Mouse (Mus musculus): Measurements from ENCODE around the gene Selp.
A peak's percentile ranks its signal among the peaks of the same experiment; 100 is the strongest.

Selp gene

DNA sequence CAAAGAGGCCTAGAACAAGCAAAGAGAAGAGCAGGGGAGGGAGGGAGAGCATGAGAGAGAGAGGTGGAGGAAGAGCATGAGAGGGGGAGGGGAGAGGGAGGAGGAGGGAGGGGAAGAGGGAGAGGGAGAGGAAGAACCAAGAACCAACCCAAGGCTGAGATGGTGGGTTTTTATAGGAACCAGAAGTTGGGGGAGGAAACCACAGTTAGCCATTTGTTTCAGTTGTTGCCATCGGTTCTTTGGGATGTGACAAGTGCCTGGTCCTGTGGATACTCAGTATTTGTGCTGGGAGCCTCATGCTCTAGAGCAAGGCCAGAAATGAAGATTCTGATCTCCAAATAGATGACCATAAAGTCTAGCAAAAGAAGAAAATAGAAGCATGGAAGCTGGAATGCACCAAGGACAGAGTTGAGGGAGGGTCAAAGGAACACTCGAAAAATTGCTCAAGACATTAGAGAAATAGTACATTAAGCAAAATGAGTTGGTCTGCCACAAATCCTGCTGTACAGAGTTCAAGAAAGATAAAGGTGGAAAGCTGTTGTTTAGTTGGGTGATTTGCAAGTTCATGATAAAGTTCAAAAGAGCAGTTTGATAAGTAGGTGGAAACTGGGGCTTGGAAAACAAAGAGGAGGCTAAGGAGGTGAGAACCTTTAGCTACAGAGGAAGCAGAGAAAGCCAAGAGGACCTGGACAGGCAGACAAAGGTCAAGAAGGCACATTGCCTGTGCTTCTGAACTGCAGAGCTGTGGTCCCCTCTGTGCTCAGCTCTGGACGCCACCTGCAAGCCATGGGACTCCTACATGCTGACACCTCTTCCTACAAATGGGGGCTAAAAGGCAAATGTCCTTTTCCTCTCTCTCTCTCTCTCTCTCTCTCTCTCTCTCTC lies 5.1 kb downstream of the Selp start:
- no peak for DNase-seq

DNA sequence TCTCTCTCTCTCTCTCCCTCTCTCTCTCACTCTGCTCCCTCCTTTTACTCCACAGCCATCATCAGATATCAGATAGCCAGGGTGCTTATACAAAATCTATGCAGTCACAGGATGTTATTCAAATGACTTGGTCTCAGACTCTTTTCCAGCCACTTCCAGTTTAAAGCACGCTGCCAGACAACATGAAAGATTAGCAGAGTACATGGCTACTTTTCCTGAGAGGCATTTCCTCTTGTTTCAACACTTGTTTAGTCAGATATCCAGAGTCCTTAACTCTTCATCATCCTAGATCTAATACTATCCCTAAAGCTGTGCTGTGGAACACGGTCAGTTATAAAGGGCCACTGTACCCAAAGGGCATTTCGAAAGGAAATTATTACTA lies 5.7 kb downstream of the Selp start:
- no peak for DNase-seq

DNA sequence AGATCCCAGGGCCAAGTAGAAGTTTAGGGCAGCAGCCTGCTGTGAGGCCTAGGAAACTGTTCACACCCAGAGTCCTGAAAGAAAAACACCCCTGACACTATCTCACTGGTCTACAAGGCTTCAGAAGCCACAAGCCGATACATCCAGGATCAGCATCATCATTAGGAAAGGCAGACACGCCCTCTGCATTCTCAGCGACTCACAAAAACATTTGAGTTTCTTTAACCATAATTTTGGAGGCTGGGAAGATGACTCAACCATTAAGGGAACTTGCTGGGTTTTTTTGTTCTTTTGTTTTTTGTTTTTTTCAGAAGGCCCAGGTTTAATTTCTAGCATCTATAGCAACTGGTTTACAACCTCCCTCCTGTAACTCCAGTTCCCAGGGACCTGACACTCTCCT lies 8.8 kb downstream of the Selp start:
- DNase-seq, result no peak

DNA sequence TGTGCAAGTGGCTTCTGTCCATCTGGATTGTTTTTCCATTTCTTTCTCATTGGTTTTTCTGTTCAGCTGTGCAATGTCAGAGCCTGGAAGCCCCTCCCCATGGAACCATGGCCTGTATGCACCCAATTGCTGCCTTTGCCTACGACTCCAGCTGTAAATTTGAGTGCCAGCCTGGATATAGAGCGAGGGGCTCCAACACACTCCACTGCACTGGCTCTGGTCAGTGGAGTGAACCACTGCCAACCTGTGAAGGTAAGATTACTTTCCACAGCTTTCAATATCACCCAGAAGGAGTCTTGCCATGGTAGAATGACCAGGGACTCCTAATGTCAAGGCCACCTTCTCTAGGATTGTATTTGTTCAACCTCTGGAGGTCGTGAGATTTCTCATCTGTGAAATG lies 14.9 kb downstream of the Selp start:
- no peak for DNase-seq

DNA sequence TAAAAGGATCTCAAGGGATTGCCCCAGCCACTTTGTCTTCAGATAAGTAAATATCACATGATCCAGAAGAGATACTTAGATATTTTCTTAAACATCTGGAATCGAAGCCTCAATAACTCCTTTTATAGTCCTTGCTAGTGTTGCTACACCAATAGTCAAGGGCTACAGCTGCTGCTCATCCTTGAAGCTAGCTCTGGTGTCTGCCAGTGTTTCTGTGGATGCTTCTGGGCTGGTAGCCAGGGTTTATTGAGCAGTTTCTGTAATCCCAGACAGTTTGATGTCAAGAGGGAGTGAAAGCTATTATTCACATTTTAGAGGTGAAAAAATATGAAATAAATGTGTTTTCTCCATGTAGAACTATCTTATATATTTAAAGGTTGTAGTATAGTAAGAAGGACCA lies 17.5 kb downstream of the Selp start:
- no peak for DNase-seq

DNA sequence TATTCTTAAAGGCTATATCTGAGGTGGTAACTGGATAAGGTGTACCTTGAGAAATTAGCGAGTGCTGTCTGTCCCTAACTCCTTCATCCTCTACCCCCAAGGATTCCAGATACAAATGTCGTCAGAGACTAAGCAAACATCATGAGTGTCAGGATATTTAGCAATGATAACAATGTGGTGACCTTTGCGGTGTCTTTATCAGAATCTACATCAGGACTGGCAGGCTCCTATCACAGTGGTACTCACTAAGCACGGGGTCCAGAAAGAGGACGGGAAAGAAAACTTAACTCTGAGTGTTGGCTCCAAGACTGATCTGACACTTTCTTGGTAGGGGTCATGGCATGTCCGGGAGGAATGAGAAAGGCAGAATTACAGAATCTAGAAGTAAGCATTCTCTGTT lies 19.0 kb downstream of the Selp start:
- no peak for DNase-seq

DNA sequence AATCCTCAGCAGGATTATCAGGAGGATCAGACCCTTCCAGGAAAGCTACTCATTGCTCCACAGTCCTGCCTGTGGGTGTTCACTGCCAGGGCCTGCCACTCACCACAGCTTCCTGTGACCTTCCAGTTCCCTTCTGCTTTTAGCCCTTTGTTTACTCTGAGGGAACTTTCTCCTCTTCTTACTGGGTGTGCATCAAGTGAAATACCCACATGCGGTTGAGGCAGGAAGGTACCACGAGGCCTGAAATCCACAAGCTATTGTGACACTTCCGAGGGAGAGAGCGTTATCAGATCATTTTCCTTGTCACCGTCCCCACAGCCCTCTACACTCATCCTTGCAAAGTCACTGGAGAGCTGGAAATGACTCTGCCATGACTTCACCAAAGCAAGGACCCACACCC lies 20.3 kb downstream of the Selp start:
- DNase-seq, result no peak

DNA sequence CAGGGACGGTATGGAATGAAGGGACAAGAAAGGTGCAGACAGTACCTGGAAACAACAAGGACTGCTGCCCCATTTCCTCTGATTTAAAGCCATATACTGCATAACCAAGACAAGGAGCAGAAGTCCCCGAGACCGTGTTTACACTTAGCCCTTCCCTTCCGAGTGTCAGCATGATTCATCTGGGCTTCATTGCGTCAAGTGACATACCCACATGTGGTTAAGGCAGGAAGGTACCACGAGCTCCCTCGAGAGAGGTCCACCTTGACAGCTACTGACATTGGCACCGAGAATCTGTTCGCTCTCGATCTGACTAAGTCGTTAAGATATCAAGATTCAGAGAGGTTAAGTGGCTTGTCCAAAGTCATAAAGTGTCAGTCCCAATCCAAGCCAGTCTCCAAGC lies 20.9 kb downstream of the Selp start:
- DNase-seq, result no peak

DNA sequence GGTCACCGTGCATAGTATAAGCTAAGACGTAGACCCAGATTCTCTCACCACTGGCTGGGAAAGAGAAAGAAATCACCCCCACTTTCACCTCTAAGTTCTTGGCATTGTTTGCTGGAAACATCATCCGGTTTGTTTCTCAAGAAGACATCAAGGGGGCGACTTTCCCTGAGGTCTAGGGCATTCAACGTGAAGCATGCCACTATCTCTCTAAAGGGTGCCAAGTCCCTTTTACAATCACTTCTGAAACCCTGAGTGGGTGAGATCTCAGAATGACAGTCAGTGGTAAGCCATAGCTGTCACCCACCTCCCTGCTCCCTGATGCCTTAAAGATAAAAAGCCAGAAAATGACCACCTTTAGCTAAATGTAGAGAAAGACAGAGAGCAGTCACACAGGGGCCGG lies 21.6 kb downstream of the Selp start:
- DNase-seq, result no peak

DNA sequence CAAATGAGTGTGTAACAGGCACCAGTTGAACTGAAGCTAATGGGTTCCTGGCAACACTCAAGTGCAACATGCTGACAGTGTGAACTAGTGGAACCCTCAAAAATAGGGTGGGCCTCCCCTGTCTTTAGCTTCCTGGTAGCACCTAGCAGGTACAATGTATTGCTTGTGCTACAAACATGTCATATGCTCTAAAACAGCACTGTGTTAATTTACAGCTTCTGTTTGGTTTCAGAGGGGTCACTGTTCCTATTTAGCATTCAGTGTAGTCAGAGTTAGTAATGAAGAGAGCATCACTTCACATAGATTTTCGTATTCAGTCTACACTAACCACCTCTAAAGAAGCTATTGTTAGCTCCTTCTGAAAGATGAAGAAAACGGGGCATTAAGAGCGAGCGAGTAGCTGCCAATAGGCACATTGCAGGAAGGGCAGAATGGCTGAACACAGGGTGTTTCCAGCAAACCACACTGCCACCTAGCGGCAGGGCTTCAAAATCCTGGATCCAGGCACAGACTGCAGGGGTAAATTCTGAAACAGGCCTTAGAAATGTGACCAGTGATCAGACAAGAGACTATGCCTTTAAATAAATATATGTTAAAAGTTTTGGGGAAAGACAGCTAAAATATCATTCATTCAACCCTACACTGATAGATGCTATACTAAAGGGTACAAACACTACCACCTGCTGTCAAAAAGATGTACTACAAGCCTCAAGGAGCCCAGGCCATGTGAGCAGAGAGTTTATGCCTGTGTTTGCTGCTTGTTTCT lies 23.5 kb downstream of the Selp start:
- DNase-seq, result peak; percentile 63

DNA sequence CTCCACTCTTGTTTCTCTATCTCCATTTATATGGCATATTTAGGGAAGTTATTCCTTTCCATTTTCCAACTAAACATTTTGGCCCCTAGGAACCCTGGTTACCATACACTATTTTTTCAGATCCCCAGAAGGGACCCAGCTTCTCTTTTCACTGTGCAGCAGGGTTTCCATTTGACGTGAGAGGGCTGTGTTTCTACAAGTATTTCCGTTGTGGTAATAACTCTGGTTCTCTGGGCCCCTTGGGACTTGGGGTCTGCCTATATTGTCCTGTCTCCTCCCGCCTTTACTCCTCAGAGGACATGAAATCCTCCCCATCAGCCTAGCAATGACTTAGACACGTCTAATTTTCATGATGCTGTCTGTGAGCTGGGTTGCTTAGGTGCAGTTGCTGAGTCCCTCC lies 24.4 kb downstream of the Selp start:
- DNase-seq, result no peak

DNA sequence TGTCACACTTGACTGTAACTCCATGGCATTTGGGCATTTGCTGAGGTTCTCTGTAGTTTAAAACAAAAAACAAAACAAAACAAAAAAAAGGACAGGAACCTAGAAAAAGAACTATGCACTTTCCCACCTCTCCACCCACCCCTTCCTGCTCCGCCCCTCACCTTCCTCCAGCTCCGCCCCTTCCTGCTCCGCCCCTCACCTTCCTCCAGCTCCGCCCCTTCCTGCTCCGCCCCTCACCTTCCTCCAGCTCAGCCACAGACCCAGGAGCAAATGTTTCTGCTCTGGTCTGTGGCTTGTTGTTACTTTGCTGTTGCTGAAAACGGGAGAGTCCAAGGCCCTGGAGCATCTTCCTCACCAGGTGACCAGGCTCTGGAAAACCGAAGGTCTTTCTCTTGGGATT lies 34.0 kb downstream of the Selp start:
- no peak for DNase-seq

DNA sequence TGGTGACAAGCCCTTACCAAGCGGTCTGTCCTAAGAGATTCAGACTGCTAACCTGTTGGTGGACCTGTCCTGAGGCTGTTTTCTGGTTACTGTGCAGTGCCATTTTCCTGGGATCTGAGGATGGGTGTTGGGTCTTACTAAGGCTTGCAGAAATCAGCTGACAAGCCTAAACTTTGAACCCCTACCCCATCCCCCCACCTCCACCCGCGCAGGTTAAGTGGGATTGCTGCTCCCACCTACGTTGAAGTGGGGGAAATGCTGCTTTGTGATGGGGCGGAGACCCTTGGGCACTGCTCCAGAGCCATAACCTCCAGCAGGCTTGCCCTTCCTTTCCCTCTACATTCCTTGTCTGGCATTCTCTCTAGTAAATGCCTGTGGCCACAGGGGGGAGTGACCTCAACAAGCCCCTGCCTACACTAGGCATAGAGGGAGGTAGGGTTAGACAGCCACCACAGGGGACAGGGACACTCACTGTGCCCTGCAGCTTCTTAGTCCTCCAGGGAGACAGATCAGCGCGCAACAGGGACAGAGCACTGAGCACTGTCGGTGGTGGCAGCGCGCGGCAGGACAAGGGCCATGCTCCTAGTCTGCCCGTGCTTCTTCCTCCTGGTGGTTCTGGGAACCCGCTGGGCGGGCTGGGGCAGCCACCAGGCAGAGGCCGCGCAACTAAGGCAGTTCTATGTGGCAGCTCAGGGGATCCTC lies 36.5 kb downstream of the Selp start, which contains the start of gene F5:
F5 (plus strand) TSS at position 452 of the 702 bp plus-strand sequence.
- no peak for DNase-seq

DNA sequence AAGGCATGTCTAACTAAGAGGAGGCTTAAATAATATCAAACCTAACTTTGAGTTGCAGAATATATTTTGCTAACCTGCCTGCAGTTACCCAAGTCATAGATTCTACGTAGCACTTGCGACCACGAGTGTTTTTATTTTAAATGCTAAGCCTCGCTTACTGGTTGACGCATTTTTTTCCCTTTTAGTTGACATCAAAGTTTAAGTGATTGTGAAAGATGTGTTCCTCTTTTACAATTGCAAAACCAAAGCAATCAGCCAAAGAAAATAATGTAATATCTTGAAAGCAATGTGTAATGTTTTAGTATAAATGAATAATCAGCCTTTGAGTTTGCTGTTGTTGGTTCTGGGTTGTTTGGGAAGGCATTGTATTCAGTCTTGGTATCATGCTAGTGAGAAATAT lies 37.8 kb downstream of the Selp start:
- DNase-seq, result no peak

DNA sequence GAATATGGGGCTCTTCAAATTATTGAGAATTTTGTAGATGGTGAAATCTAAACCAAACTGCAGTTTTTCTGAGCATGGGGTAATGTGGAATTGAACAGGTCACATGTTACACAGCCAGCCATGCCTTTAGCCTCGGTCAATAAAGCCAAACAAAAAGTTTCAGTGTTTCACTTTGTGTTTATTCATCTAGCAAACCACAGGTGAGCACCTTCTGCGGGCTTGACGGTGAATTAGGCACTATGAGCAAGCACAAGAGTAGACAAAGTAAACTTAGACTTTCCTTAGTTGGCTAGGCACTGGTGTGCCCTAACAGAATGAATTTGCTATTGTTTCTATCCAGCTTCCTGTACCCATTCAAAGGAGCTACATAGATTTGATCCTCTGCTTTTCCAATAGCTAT lies 39.9 kb downstream of the Selp start:
- DNase-seq, result no peak

DNA sequence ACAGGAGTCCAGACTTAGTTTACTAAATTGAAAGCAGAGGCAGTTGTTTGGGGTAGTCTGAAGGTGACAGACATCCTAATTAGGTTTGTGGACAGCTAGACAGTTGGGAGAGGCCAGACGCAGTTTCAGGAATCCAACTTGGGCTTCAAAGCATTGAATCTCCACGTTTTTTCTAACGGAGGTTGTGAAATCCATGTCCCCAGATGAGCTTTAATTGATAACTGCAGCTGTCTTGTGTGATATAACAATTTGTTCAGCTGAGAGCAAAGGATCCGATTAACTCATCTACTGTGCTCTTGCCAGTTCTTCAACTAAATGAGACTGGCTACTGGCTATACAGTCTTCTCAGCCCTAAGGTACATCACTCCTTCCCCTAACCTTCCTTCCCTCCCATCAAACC lies 43.5 kb downstream of the Selp start:
- no peak for DNase-seq

DNA sequence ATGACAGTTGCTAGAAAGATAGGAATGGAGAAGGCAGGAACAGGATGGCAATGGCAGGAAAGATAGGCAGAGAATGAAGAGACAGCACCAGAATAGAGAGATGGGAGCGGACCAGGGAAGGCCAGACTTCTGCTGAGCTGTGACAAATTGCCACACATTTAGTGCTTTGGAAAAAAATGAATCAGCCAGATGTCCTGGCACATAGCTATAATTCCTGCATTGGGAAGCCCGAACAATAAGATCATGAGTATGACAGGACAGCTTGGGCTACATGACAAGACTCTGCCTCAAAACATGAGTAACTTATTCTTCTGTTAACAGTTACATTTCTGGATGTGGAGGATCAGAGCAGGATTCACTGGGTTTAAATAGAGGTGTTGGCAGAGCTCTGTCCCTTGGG lies 44.7 kb downstream of the Selp start:
- DNase-seq, result no peak

DNA sequence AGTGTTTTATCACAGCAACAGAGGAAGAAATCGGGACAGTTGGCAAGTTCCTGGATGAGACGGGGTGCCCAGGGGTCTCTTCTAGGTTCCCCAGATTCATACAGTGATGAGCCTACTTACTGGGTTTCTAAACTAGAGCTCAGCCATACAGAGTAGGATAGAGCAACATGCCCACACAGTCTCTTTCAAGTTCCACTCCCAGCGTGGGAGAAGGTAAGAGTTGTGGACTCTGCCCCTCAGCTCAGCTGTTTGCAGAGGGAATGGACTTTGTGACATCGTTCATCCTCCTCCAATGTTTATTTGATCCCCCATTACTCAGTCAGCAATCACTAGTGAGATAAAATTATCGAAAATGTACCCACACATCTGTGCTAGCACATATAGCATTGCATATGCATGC lies 47.7 kb downstream of the Selp start:
- no peak for DNase-seq

DNA sequence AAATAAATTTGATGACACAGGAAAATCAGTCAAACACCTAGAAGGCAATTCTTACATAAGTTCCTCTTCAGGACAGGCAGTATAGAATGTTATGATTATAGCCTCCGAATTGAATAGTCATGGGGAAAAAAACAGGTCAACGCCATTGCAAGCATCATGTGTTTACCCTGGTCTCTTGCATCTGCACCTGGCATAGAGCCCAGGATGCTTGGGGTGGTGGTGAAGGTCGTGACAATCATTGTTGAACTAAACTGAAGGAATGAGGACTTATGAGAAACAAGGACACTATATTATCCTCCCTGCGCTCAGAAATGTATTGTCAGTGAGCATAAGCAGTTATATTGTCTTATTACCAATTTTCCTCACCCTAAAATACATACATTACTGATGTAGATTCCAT lies 53.8 kb downstream of the Selp start:
- no peak for DNase-seq

DNA sequence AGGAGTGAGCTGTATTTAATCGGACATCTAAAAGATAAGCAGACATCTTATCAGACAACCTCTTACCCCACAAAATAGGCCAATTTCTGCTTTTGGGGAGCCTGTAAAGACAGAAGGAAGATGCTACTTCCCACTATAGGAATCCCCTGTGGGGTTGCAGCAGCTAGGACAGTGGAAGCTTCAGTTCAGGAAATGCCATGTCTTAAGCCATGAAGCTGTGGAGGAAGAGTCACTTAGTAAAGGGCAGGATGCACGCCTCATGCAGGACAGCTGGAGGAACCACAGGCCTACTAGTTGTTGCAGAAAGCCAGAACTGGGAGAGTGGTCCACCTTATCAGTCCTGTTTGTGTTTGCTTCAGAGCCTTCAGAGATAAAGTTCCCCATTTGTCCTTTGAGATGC lies 55.4 kb downstream of the Selp start:
- no peak for DNase-seq

DNA sequence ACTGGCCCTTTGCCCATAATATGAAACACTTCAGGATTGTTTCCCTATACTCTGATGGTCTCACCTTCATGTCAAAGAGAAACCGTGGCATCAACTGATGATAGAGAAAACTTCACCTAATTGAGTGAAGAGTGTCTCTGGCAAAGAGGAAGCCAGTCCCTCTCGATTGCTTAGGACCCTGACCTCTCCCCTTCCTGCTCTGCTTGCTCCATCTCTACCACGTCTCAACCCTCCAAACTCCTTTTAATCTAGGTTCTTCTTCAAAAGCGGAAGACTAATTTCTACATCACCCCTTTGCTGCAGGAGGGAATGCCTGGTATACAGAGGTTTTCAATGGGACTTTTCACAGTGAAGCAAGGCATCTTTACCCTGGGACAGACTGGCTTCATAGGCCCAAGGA lies 58.1 kb downstream of the Selp start:
- DNase-seq, result no peak

DNA sequence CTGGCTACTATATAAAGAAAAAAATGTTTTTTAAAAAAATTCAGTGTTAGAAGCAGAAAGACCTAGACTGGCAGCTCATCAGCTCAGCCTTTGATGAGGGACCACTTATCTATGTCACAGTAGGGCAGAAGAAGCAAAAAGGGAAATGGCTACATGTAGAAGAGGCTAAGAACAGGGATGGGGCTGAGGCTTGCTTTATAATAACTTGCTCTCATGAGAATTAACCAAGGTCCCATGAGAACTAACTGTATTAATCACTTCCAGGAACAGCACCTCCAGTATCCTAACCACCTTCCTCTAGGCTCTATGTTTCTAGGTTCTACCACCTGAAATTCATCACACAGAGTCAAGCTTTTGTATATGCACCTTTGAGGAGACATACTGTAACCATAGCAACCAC lies 61.8 kb downstream of the Selp start:
- DNase-seq, result no peak

DNA sequence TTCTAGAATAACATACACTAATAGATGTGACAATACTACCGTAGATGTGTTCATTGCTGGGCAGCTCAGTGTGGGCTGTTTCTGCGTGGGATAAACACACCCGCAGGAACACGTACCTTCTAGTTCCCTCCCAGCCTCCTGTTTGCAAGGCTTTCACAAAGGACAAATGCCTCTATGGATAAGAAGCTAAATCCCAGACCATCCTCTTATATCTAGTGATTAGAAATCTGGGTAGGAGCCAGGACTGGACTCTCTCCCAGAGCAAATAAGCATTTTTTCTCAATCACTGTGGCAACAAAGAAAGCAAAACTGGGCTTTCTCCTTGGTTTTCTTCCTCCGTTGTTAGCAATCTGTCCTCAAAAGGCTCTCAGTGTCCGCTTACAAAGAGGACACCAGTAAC lies 63.4 kb downstream of the Selp start:
- no peak for DNase-seq

Measured in right cerebral cortex, postnatal 25 days (tissue).